Mouse (Mus musculus) kidney, postnatal 25 days (tissue): ENCODE measurements at regions not wholly inside any gene's neighbourhood (a gene's known extent, or its start where the extent isn't known, plus 50 kb on each side); places are given as distances from the start of the nearest gene placed in this dataset.
A peak's percentile ranks its signal among the peaks of the same experiment; 100 is the strongest.

Experiments used
- DNase-seq, 2 experiments: peaks; one replicate each; pipeline ENCODE4 v3.0.0; 2021; ENCODE audit warnings: mixed read lengths in 2 of 2

- no peak for DNase-seq
Observed at GRCm38 (mm10) chr9:13987486-13987885, 160.0 kb downstream of the Fam76b start.

GRCm38 (mm10) chr9:13988901-13989300 is 161.4 kb downstream of the Fam76b start:
- no peak for DNase-seq

GRCm38 (mm10) chr9:13990960-13991359 is 163.4 kb downstream of the Fam76b start:
- no peak for DNase-seq

GRCm38 (mm10) chr9:13992728-13993127 is 165.2 kb downstream of the Fam76b start:
- DNase-seq, result no peak

- DNase-seq, result no peak
Observed at GRCm38 (mm10) chr9:13999358-13999757, 171.8 kb downstream of the Fam76b start.

- peak; percentile 36 to 38 for DNase-seq
Observed at GRCm38 (mm10) chr9:14001517-14001916, 174.0 kb downstream of the Fam76b start.

- no peak for DNase-seq
Observed at GRCm38 (mm10) chr9:14002236-14002635, 174.7 kb downstream of the Fam76b start.

- DNase-seq, result no peak
Observed at GRCm38 (mm10) chr9:14003163-14003562, 175.6 kb downstream of the Fam76b start.

- DNase-seq, result no peak
Observed at GRCm38 (mm10) chr9:14006233-14006984, 178.9 kb downstream of the Fam76b start.

GRCm38 (mm10) chr9:14009451-14009850 is 181.9 kb downstream of the Fam76b start:
- no peak for DNase-seq

GRCm38 (mm10) chr9:14010261-14010949 is 182.9 kb downstream of the Fam76b start:
- no peak for DNase-seq

GRCm38 (mm10) chr9:14024216-14024615 is 196.7 kb downstream of the Fam76b start:
- DNase-seq, result no peak

- DNase-seq, result no peak
Observed at GRCm38 (mm10) chr9:14024701-14025100, 197.2 kb downstream of the Fam76b start.

GRCm38 (mm10) chr9:14028056-14028455 is 200.5 kb downstream of the Fam76b start:
- DNase-seq, result no peak

GRCm38 (mm10) chr9:14031358-14032047 is 204.0 kb downstream of the Fam76b start:
- DNase-seq, result no peak

GRCm38 (mm10) chr9:14032048-14032362 is 204.5 kb downstream of the Fam76b start:
- no peak for DNase-seq

GRCm38 (mm10) chr9:14035526-14035925 is 208.0 kb downstream of the Fam76b start:
- DNase-seq, result no peak

GRCm38 (mm10) chr9:14041900-14042435 is 214.5 kb downstream of the Fam76b start:
- DNase-seq, result no peak

- DNase-seq, result no peak
Observed at GRCm38 (mm10) chr9:14048224-14048623, 220.7 kb downstream of the Fam76b start.

GRCm38 (mm10) chr9:14053704-14054103 is 221.2 kb upstream of the Sesn3 start:
- peak; percentile 68 to 88 for DNase-seq

- no peak for DNase-seq
Observed at GRCm38 (mm10) chr9:14056410-14057172, 218.3 kb upstream of the Sesn3 start.

- no peak for DNase-seq
Observed at GRCm38 (mm10) chr9:14058592-14059227, 216.2 kb upstream of the Sesn3 start.
